Mouse (Mus musculus) brain, adult 2 months (tissue): ENCODE measurements around the gene Rab8b.
"Not testable (repeated sequence)": the region's sequence is repeated elsewhere in the genome, so short reads cannot be mapped to it uniquely, and the experiment has no call there.

Experiments
- DNase-seq: peaks from one replicate; pipeline ENCODE4 v3.0.0; 2011; ENCODE audit warnings: low read depth, low spot score

Rab8b gene

GRCm38 (mm10) chr9:66887301-66887902 lies 32.1 kb downstream of the Rab8b start:
- DNase-seq: no peak

DNA sequence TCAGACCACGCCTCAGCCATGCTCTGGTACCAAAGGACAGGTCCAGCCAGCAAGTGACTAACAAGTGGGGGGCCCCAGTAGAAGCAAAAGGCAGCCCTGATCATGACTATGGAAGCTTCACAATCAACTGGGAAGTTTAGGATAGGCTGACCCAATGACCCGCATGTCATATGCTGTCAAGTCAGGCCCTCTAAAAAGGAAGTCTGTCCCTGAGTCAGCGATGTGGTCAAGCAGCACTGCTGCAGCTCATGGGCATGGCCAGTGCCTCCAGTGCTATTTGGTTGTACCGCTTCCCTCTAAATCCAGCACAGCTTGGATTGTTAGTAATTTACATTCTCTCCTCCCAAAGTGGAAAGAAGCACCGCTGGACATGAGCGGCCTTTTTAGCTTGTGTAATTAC lies 32.7 kb downstream of the Rab8b start:
- peak; percentile 45 for DNase-seq

GRCm38 (mm10) chr9:66886366-66886765 lies 33.1 kb downstream of the Rab8b start:
- no peak for DNase-seq

DNA sequence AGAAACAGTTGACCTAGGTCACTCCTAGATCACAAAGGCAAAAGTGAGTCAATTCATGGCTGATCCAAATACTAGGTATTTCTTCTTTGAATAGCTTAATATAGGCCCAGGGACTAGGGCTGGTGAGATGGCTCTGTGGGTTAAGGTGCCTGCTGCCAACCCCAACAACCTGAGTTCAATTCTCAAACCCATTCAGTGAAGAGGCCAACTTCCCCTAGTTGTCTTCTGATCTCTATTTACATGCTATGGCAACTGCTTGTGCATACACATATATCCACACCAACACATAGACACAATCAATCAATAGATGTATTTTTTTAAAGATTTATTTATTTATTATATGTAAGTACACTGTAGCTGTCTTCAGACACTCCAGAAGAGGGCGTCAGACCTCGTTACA lies 34.9 kb downstream of the Rab8b start:
- DNase-seq: no peak

GRCm38 (mm10) chr9:66883500-66883899 lies 36.0 kb downstream of the Rab8b start:
- DNase-seq: no peak

DNA sequence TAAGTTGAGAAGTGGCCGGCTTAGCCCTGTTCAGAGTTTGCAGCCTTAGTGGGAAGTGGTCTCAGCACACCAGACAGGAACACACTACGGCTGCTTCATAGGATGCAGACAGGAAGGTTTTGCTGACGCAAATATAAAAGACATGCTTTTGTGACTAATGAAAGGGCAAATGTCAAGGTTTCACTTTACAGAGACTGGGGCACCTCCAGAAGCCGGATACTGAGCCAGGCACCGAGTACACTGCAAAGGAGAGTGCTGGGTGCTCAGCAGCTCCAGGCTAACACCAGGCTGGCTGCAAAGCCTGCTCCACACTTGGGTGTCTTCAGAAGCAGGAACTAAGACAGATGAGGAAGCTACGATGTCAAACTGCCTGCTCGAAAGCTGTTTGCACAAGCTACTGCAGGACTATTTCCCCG lies 37.1 kb downstream of the Rab8b start:
- no peak for DNase-seq

- no peak for DNase-seq
These were observed 37.6 kb downstream of the Rab8b start for GRCm38 (mm10) chr9:66881858-66882257.

DNA sequence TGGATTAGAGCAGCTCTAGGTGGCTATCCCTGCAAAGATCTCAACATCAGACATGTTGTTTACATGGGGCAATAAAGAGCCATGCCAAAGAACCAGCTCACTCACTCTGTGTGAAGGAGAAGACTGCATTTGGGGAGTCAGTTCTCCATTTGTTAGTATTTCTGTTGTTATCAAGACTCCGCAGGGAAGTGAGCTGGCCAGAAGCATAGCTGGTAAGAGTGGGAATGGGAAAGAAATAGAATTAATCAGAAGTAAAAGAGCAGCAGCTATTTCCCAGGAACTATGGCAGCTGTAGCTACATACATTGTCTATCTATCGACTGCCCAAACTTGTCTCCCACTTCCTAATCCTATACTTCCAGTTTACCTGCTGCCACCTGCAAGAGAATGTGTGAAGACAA lies 38.7 kb downstream of the Rab8b start:
- no peak for DNase-seq

- no peak for DNase-seq
These were observed 40.0 kb downstream of the Rab8b start for GRCm38 (mm10) chr9:66879486-66879885.

GRCm38 (mm10) chr9:66878899-66879298 lies 40.6 kb downstream of the Rab8b start:
- DNase-seq: peak; percentile 57

- DNase-seq: peak; percentile 28
These were observed 42.9 kb downstream of the Rab8b start for GRCm38 (mm10) chr9:66876577-66876976.

DNA sequence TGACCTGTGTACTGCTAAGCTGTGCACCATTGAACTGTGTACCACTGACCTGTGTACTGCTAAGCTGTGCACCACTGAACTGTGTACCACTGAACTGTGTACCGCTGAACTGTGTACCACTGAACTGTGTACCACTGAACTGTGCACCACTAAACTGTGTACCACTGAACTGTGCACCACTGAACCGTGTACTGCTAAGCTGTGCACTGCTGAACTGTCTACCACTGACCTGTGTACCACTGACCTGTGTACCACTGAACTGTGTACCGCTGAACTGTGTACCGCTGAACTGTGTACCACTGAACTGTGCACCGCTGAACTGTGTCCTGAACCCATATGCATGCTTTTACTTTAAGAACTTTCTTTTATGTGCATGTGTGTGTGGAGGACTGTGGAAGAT lies 45.2 kb downstream of the Rab8b start:
- no peak for DNase-seq

GRCm38 (mm10) chr9:66873531-66873930 lies 46.0 kb downstream of the Rab8b start:
- no peak for DNase-seq

DNA sequence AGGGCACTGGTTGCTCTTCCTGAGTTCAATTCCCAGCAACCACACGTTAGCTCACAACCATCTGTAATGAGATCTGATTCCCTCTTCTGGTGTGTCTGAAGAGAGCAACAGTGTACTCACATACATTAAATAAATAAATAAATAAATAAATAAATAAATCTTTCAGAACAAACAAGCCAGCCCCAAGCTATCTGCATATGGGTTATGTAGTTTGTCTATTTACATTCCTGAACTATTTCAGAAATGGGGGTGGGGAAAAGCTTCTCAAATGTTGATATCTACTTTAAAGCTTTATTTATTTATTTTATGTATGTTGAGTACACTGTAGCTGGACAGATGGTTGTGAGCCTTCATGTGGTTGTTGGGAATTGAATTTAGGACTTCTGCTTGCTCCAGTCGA lies 46.5 kb downstream of the Rab8b start:
- not testable (repeated sequence) for DNase-seq

DNA sequence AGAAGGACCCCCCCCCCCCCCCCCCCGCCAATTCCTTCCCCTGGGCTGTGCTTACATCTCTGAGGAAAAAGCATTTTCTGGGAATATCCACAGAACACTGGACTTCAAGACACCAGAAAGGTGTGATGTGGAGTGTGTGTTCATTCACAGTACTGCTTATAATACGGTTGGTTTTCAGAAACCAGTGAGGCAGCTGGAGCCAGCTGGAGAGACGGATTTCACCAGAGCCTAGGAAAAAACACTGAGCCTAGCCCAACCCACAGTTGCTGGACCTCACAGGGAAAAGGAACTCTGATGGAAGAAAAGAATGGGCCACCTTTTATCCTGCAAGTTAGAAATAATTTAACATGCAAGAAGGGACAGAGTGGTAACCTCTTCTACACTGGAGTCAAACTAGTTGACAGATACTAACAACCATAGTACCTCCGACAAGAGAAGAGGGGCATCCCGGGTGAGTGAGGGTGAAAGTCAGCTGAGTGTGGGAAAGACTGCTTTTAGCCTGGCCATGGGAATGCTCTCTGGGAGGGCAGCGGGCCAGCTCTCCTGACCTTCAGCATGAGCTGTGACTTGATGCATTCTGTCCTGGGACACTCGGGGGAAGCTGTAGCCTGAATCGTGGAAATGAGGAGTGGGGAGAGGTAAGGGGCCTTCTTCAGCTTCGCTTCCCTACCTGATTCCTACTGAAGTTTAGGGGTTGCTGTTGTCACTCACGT lies 47.3 kb downstream of the Rab8b start:
- DNase-seq: no peak

GRCm38 (mm10) chr9:66864708-66865107 lies 54.8 kb downstream of the Rab8b start:
- peak; percentile 53 for DNase-seq

GRCm38 (mm10) chr9:66863456-66863855 lies 56.0 kb downstream of the Rab8b start:
- peak; percentile 75 for DNase-seq

- DNase-seq: no peak
These were observed 57.3 kb downstream of the Rab8b start for GRCm38 (mm10) chr9:66862202-66862601.

GRCm38 (mm10) chr9:66861104-66861767 lies 58.3 kb downstream of the Rab8b start:
- no peak for DNase-seq

- DNase-seq: no peak
These were observed 60.0 kb downstream of the Rab8b start for GRCm38 (mm10) chr9:66859523-66859922.

DNA sequence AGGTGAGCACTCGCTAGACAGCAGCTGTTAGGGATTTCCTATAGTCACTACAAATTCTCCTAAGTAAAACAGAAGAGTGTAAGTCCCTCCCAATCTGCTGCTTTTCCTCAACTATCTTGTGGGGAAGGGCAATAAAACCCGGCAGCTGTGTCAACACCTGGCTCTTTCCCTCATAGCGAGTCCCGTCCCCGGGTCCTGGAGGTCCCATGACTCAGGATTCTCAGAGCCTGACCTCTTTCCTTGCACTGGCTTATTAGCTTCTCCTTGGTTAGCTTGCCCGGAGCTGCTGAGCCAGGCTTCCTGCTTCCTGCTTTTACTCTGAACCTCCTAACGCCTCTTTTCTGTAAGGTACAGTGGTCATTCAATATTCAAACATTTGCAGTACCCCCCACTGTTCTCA lies 63.6 kb downstream of the Rab8b start:
- DNase-seq: no peak

DNA sequence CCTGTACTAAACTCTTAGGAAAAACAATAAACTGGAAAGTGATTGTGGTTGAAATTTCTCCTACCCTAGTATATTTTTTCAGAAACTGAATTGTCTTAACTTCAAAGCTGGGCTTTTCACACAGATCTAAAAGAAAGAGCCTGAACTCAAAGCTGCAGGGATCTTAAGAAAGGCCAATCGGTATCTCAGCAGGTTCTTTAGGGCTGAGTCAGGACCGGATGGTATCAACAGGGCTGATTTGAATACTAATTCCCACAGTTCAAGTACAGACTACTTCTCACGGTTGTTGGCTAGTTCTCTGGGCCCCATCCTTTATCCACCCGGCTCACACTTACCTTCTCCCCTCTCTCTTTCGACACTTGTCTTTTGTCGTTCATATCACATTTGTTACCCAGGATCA lies 66.9 kb downstream of the Rab8b start:
- no peak for DNase-seq

- no peak for DNase-seq
These were observed 68.5 kb downstream of the Rab8b start for GRCm38 (mm10) chr9:66850966-66851365.
